Mouse (Mus musculus) small intestine, adult 2 months (tissue): ENCODE data around the gene Stt3b. TPM values are rescaled to one million over a fixed set of nuclear protein-coding genes. Genes with fewer than 3 reads are reported as not detected.
"Not testable (repeated sequence)": the region's sequence is repeated elsewhere in the genome, so short reads cannot be mapped to it uniquely, and the experiment has no call there.

Experiments used
- H3K27ac ChIP-seq: fragments of 200-500 bp; 2 replicates; pipeline ENCODE4 v1.5.1; 2012; ENCODE audit warnings: low read depth, low read length, control low read depth, inconsistent platforms; ENCODE audit not compliant: insufficient read depth
- H3K27me3 ChIP-seq: fragments of 200-500 bp; 2 replicates; pipeline ENCODE4 v1.6.1; 2012; ENCODE audit warnings: mild to moderate bottlenecking, moderate library complexity, low read length, inconsistent platforms; ENCODE audit not compliant: control insufficient read depth, insufficient read depth
- H3K36me3 ChIP-seq: fragments of 200-500 bp; 2 replicates; pipeline ENCODE4 v1.6.1; 2012; ENCODE audit warnings: mild to moderate bottlenecking, low read length, control low read depth, inconsistent platforms; ENCODE audit not compliant: control insufficient read depth, insufficient read depth
- H3K4me1 ChIP-seq: fragments of 200-500 bp; 2 replicates; pipeline ENCODE4 v1.6.1; 2012; ENCODE audit warnings: low read length, inconsistent platforms, mixed read lengths; ENCODE audit not compliant: control insufficient read depth, insufficient read depth, insufficient read length
- H3K4me3 ChIP-seq: fragments of 200-500 bp; 2 replicates; pipeline ENCODE4 v1.5.1; 2012; ENCODE audit warnings: low read depth, mild to moderate bottlenecking, control low read depth, inconsistent platforms, low read length, moderate library complexity
- CTCF ChIP-seq: fragments of 200-500 bp; IDR thresholded peaks from 2 replicates; pipeline ENCODE4 v1.5.1; 2012; ENCODE audit warnings: low read depth, mild to moderate bottlenecking, control low read depth, inconsistent platforms, low read length, moderate library complexity, mixed read lengths; ENCODE audit not compliant: insufficient replicate concordance, insufficient read length; ENCODE audit errors: extremely low read depth
- POLR2A ChIP-seq: fragments of 200-500 bp; IDR thresholded peaks from 2 replicates; pipeline ENCODE4 v1.6.1; 2012; ENCODE audit warnings: low read depth, mild to moderate bottlenecking, control low read depth, inconsistent platforms, low read length, moderate library complexity
- WGBS: fragments of 180-500 bp; shearing (Covaris S2); methylation state at CpG from one replicate; pipeline ENCODE4 v1.1.7; 2018; 5-methylcytosine and 5-hydroxymethylcytosine counted together
- polyA plus RNA-seq: library from polyadenylated mRNA; depleted of rRNA; stranded (reverse); fragments of >200 nt; gene quantifications from 2 replicates; pipeline ENCODE4 v1.2.3, GENCODE M21; 2012

Stt3b gene
- polyA plus RNA-seq, 1 experiment, result 51.1 TPM

DNA sequence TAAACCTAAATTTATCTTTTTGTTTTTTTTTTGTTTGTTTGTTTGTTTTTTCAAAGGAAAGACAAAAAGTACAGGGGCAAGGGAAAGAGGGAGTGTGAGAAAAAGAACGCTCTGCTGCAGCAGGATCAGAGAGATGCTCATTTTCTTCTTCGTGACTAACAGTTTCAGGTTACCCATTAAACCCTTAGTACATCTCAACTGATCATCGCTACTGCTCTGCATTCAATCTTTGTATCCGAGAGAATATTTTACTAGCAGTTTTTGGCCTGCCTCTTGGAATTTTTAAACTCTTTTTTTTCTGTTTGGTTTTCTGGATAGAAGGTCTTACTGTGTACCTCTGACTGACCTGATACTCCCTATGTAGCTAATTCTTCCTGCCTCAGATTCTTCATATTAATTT is 25.8 kb downstream of the Stt3b start:
- 86% methylated on average over 4 of the region's 4 CpGs for WGBS
- Histone ChIP-seq H3K4me3 (no peak overlapping the region), H3K27me3 (no peaks in the 10 kb centered on the region), H3K27ac (no peak overlapping the region), H3K36me3 (peaks cover 9% of the 10 kb centered on the region), H3K4me1 (peaks cover 13% of the 10 kb centered on the region)
- TF ChIP-seq CTCF (no peak), POLR2A (no peak)

DNA sequence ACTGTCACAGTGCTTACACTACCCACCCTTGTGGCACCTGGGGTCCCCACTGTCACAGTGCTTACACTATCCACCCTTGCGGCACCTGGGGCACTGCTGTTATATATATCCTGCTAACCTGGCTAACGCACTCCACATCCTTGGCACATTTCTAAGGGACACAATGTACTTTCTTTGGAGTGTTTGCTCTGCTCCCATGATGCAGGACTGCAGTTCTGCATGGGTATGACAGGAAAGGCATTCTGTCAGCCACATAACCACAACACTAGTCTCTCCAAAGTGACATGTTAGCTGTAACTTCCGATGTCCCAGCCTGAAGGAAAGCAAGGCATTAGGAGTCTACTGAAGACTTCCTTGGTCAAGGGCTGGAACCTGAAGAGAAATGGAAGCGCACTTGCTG is 26.8 kb downstream of the Stt3b start:
- no peak overlapping the region for H3K27ac ChIP-seq
- peaks cover 7% of the 10 kb centered on the region for H3K4me1 ChIP-seq
- WGBS, result 86% methylated on average over 4 of the region's 4 CpGs
- TF ChIP-seq POLR2A, result no peak
- no peak for TF ChIP-seq CTCF
- H3K36me3 ChIP-seq, result peaks cover 15% of the 10 kb centered on the region
- H3K4me3 ChIP-seq, result no peak overlapping the region
- H3K27me3 ChIP-seq, result no peaks in the 10 kb centered on the region

DNA sequence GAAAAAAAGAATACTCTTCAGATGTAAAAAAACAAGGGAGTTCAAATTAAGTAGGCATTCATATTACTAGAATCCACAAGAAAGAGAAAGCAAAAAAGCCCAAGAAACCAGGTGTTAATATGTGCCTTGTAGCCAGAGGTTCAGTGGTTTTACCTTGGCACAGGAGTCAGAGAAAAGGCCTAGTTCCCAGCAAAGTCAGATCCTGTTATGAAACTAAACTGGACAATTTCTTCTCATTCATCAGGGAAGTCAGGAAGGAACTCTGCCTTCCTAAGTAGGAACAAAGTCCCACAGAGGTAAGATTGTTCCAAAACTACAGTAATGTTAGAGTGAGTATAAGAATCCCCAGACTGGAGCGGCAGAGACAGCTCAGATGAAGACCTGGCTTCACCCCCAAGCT is 31.6 kb downstream of the Stt3b start:
- WGBS, result 90% methylated on average over 1 of the region's 1 CpGs
- H3K4me3 ChIP-seq, result no peak overlapping the region
- no peak overlapping the region for H3K27ac ChIP-seq
- H3K27me3 ChIP-seq, result no peaks in the 10 kb centered on the region
- H3K4me1 ChIP-seq, result no peaks in the 10 kb centered on the region
- peaks cover 43% of the 10 kb centered on the region for H3K36me3 ChIP-seq
- TF ChIP-seq POLR2A, result no peak
- TF ChIP-seq CTCF, result no peak

DNA sequence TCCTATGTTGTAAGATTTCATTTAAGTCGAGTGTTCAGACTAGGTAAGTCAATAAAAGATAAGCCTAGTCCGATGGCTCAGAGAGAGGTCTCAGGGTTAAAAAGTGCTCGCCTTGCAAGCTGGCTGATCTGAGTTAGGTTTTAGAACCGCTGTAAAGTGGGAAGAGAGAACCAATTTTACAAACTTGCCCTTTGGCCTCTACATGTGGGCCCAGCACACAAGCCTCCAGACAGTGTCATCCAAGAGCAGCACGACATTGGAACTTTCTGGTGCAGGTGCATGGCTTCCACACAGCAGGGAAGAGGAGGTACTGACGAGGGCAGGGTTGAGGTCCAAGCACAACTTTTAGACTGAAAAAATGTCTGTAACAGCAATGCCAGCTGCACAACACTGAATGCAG is 35.4 kb downstream of the Stt3b start:
- Histone ChIP-seq H3K4me3 (no peak overlapping the region), H3K27me3 (no peaks in the 10 kb centered on the region), H3K4me1 (no peaks in the 10 kb centered on the region), H3K36me3 (peaks cover 45% of the 10 kb centered on the region), H3K27ac (no peak overlapping the region)
- WGBS, result 48% methylated on average over 6 of the region's 6 CpGs
- TF ChIP-seq CTCF, result no peak
- no peak for TF ChIP-seq POLR2A

DNA sequence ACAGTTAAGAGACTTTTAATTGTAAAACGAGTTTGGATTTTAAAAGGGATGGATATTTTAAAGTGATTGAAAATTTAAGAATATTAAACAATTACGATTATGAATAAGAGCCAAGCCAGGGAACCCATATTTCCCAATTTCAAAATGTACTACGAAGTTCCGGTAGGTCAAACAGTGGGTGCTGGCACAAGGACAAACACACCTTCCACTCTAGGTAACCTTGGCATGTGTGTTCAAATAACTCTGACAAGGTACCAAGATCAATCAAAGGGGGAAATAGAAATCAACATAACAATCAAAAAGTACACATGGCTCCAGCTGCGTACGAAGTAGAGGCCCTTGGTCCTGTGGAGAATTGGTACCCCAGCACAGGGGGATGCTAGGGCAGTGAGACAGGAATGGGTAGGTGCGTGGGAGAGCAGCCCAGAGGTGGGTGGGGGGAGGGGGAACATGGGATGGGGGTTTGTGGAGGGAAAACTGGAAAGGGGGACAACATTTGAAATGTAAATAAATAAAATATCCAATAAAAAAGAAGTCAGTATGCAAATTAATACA is 37.0 kb downstream of the Stt3b start:
- no peak overlapping the region for H3K4me3 ChIP-seq
- H3K4me1 ChIP-seq, result no peaks in the 10 kb centered on the region
- 78% methylated on average over 7 of the region's 7 CpGs for WGBS
- no peak for TF ChIP-seq POLR2A
- no peak for TF ChIP-seq CTCF
- no peak overlapping the region for H3K27ac ChIP-seq
- H3K36me3 ChIP-seq, result peaks cover 35% of the 10 kb centered on the region
- H3K27me3 ChIP-seq, result no peaks in the 10 kb centered on the region

DNA sequence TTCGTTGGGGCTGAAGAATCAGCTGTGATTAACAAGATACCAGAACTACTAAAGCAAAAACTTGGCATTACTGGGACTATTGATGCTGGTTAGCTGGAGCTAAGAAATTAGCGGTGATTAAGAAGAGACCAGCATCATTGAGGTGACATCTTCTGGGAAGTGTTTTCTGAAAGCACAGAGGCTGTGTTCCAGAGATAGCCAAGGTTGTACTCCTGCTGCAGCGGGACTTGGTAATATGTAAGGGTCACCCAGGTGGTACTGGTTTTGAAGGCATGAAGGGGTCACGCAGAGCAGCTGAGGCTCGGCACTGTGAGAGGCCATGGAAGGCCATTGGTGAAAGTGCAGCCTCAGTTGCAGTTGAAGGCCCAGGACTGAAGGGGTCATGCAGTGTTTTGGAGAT is 37.8 kb downstream of the Stt3b start:
- not testable (repeated sequence) for H3K27me3 ChIP-seq, H3K4me1 ChIP-seq, H3K4me3 ChIP-seq, H3K27ac ChIP-seq
- 92% methylated on average over 5 of the region's 5 CpGs for WGBS
- peaks cover 33% of the 10 kb centered on the region for H3K36me3 ChIP-seq

DNA sequence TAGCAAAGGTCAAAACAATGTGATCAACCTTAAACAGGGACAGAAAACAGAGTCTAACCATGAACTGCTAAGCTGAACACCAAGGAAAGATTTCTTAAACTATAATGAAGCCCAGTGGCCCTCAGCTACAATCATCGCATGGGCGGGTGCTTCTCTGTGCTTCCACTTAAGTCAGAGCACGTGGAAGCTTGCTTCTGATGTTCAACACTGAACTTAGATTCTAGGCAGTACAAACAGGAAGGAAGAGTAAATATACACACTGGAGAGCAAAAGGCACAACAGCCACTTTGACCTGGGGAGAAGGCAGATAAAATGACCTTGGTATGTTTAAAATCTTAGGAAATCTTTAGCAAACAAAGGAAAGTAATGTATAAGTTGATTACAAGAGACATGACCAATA is 38.7 kb downstream of the Stt3b start:
- Histone ChIP-seq H3K27ac (no peak overlapping the region), H3K4me3 (no peak overlapping the region), H3K27me3 (no peaks in the 10 kb centered on the region), H3K36me3 (peaks cover 35% of the 10 kb centered on the region), H3K4me1 (no peaks in the 10 kb centered on the region)
- 73% methylated on average over 3 of the region's 3 CpGs for WGBS
- no peak for TF ChIP-seq POLR2A
- no peak for TF ChIP-seq CTCF

DNA sequence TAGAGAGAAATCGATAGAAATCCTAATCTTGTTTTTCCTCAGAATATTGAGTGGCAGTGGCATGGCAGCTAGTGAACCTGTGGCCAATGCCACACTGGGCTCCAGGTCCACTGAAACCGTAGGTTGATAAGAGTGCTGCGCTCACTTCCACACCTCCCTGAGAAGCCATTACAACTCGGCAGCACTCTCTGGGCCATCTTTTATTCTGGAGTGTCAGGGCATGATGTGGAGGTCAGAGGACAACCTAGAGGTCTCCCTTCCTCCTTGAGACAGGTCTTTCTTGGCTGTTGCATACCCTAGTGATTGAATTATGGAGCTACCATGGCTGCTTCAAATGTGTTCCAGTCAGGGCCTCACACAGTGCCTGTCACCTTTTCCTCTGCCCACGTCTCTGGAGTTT is 48.3 kb downstream of the Stt3b start:
- H3K27me3 ChIP-seq, result no peaks in the 10 kb centered on the region
- H3K4me3 ChIP-seq, result no peak overlapping the region
- TF ChIP-seq CTCF, result peak; percentile 14; the same call in 1 of the 2 replicates
- TF ChIP-seq POLR2A, result no peak
- no peaks in the 10 kb centered on the region for H3K4me1 ChIP-seq
- H3K27ac ChIP-seq, result no peak overlapping the region
- 74% methylated on average over 5 of the region's 5 CpGs for WGBS
- peaks cover 29% of the 10 kb centered on the region for H3K36me3 ChIP-seq
